Mouse (Mus musculus) thymus, postnatal 36 days (tissue): ENCODE measurements around the gene Rars.
"Not testable (repeated sequence)": the region's sequence is repeated elsewhere in the genome, so short reads cannot be mapped to it uniquely, and the experiment has no call there.

ENCODE experiments used
- DNase-seq, 2 experiments: peaks; one replicate each; pipeline ENCODE4 v3.0.0; 2022; ENCODE audit warnings: mixed read lengths in 2 of 2

Rars gene

GRCm38 (mm10) chr11:35834022-35834760, at the start of gene Rars:
Rars (minus strand) TSS chr11:35834506.
- DNase-seq: peak; percentile 91

- DNase-seq: no peak
These were observed 48.5 kb upstream of the Rars start for GRCm38 (mm10) chr11:35882777-35883176.

DNA sequence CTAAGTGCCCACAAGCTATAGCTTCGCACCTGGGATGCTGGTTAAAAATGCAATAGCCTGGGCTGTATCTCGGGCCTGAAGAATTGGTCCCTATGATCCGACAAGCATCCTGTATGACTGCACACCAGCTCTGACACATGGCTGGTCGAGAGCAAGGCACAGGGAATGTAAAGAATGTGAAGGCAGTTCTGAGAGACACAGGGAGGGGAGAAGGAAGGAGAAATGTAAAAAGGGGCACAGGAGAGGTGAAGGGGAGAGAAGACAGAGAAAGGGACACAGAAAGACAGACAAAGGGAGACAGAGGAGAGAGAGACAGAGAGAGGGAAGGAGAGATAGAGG, 44.2 kb upstream of the Rars start:
- no peak for DNase-seq

- no peak for DNase-seq
These were observed 43.6 kb upstream of the Rars start for GRCm38 (mm10) chr11:35877651-35878558.

DNA sequence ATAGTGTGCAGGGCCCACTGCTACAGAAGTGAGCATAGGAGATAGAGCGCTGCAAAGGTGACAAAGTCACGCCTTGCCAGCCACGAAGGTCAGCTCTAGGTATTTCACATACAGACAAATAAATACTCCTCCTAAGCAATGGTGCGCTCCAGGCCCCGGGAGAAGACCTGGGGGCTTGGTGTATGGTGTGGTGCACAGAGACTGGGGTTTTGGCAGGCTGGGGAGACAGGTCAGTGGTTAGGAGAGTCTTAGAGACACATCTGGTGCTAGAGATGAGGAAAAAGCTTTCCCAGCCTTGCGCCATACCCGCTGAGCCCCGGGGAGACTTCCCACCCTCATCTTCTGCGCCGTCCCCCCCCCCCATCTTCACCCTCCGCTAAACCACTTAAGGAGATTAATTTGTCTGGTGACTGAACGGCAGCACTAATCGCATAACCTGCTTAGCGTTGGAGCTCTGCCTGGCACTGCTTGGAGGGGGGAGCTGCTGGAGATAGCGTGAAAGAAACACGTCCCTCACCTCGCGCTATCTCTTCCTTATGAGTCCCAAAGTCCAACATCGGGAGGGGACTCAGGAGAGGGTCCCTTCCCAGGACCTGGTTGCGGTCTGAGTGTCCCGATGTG, 39.4 kb upstream of the Rars start:
- no peak for DNase-seq

DNA sequence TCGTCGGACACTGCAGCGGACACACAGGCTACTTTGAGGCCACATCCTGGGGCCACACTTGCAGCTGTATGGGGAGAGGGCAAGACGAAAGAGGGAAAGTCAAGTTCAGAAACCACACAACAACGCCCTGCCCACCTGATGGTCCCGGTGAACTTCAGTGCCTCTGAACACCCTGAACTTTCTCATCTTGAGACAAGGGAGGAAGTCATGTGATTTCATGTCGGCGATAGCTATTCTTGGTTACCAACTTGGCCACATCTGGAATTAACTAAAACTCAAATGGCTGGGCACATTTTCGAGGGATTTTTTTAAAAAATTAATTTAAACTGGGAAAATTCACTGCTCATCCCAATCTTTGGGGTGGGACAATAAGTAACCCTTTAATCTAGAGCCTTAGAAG, 36.7 kb upstream of the Rars start:
- no peak for DNase-seq

GRCm38 (mm10) chr11:35866140-35866539, 31.8 kb upstream of the Rars start:
- no peak for DNase-seq

GRCm38 (mm10) chr11:35864981-35865604, 30.8 kb upstream of the Rars start:
- DNase-seq: no peak

- no peak for DNase-seq
These were observed 29.3 kb upstream of the Rars start for GRCm38 (mm10) chr11:35863653-35864052.

DNA sequence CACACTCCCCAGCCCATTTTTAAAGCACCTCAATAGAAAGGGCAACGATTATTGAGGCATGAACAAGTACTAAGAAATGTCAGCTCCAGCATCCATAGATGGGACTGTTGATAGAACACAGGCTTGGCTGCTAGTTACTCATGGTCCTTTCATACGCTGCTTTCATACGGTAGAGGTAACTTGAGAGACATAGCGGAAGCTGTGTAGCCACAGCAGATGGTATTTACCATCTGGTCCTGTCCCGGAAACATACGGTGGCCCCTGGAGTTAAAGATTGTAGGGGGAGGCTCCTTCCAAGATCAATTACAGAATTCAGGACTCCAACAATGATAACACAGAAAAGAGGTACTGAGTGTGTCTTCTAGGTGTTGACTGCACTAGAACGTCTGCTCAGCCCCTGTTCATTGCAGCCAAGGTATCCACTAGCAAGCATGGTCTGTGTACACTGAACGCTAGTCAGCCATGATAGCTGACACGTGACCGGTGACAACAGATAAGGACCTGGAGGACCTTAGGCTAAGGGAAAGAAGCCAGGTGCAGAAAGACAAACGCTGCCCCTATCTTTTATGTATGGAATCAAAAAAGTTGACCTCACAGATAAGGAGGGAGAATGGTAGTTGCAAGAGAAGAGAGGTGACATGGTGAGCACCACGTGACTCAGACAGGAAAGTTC, 23.2 kb upstream of the Rars start:
- DNase-seq: no peak

DNA sequence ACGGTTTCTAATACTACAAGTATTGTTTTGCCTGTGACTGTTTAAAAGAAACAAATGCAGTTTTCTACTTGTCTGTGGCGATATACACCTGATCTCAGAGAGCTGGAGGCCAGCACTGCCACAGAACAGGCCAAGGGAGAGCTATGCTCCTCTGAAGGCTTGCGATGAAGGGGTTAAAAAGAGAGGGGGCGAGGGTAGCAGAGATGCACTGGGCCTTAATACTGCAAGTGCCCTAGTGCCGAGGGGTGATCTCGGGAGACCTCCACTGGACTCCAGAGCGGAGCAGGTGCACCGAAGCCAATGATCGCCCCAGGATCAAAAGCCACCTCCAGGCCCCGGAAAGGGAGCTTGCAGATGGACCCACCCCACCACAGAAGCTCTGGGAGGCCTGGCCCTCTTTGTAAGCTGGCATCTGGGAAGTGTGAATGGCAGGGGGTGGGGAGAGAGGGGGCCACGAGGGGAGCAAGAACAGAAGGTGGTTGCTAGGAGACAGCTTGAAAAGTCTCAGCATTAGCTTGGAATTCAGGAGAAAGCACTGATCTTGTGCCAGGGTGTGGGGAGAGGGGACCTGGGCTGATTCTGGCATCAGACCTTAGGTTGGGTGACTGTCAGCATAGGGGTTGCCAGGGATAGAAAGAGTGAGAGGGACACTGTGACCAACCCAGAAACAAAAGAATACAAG, 22.2 kb upstream of the Rars start:
- no peak for DNase-seq

DNA sequence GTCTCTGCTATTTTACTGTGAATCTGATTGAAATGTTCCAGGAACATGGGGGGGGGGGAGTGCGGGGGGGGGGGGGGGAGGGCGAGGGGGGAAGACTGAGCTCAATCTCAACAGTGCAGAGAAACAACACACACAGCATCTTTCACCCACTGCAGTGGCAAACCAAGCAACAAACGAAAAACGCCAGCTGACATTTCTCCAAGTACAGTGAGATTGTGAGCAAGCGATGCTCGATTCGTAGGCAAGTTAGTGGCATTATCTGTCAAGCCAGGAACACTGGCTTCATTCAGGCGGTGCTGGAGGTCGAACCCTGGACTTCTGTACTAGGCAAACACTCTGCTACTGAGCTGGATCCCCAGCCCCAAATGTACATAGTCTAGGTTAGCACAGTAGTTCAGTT, 21.3 kb upstream of the Rars start:
- DNase-seq: no peak

GRCm38 (mm10) chr11:35854941-35855340, 20.6 kb upstream of the Rars start:
- no peak for DNase-seq

DNA sequence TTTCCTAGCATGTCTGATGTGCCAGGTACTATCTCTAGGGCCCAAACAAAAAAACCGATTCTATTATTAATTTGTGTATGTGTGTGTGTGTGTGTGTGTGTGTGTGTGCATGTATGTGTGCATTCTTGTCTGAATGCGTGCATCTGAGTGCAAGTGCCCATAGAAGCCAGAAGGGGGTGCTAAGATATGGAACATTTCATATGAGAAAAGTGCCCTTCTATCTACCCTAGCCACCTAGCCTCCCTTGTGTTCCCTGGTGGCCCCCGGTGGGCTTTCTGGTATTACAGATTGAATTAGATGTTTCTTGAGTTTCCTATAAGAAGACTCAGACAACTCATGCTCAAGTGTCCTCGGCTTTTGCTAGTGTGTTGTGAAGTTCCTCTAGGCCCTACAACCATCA, 19.3 kb upstream of the Rars start:
- DNase-seq: no peak

GRCm38 (mm10) chr11:35852731-35853130, 18.4 kb upstream of the Rars start:
- no peak for DNase-seq

- no peak for DNase-seq
These were observed 10.0 kb upstream of the Rars start for GRCm38 (mm10) chr11:35844299-35844698.

- DNase-seq: not testable (repeated sequence)
These were observed 8.3 kb upstream of the Rars start for GRCm38 (mm10) chr11:35842560-35842959.

DNA sequence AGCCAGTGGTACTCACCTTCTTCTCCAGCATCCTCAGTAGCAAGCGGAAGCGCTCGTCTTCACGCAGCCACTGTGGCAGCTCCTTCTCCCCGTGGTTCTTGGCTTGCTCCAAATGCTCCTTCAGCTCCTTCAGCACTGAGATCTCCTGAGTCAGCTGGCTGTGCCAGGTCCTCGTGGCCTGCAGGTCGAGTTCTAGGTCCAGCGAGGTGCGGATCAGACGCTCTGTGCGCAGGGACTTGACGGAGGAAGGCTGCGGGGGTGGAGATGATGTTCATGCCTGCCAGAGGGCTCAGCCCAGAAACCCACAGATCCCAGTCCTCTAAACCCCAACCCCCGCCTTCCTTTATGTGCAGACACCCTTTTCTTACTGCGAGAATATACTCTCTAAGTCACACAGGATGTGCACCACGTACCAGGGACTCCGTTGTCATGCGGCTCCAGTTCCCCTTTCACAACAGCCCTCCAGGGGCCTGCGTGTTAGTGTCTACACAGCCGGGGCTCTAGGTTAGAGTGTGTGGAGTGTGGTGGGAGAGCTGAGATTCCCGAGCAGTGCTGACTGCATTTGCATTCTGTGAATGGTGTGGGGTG, 7.5 kb upstream of the Rars start:
- DNase-seq: peak; percentile 13 to 18

- not testable (repeated sequence) for DNase-seq
These were observed 6.5 kb upstream of the Rars start for GRCm38 (mm10) chr11:35840806-35841205.

DNA sequence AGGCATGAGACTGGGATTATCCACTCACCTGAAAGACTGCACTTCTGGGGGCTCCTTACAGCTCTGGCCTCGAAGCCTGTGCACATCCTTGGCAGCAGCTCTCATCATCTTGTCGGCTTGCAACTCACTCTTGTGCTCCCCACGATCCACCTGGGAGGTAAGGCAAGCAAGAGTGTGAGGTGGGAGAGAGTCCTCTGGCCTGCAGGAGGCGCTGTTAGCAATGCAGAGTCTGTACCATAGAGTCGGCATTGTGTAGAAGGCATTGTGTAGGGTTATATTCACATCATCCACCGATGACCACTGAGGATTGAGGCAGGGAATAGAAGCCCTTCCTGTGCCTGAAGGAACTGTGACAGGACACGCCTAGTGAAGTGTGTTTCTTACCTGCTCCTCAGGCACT, 6.0 kb upstream of the Rars start:
- no peak for DNase-seq
